Mouse (Mus musculus): ENCODE measurements around the gene Tnk1. TPM values are rescaled to one million over a fixed set of nuclear protein-coding genes. Genes with fewer than 3 reads are reported as not detected.

Tnk1 gene
- polyA plus RNA-seq, 1 experiment from 2014 or later: 0.15 TPM

- ATAC-seq (ENCODE audit: insufficient number of reproducible peaks, insufficient read depth, low FRiP score, low read depth): no peak
Measured at GRCm38 (mm10) chr11:69806378-69806777, 52.2 kb downstream of the Tnk1 start.

GRCm38 (mm10) chr11:69804972-69805909 lies 53.3 kb downstream of the Tnk1 start, which contains the start of gene Tmem102:
Gene Tmem102 (minus strand): TSS chr11:69805624.
- peaks cover 18% of the 10 kb centered on the region; the same call in 1 of the 2 replicates for H3K27me3 ChIP-seq (ENCODE audit: control insufficient read depth, insufficient read depth, low read length)

More at GRCm38 (mm10) chr11:69806378-69806777, 52.2 kb downstream of the Tnk1 start:
- Histone ChIP-seq H3K9ac (ENCODE audit: low read length) (no peak overlapping the region), H3K27me3 (ENCODE audit: control insufficient read depth, insufficient read depth, low read length) (peaks cover 18% of the 10 kb centered on the region; the same call in 1 of the 2 replicates), H3K36me3 (ENCODE audit: control insufficient read depth, insufficient read depth, low read length) (no peaks in the 10 kb centered on the region), H3K4me2 (ENCODE audit: low read length) (no peak overlapping the region), H3K4me1 (ENCODE audit: control insufficient read depth in 2 of 2, insufficient read depth in 2 of 2, low read length in 2 of 2) (peaks cover 15 to 27% of the 10 kb centered on the region in 2 experiments), H3K4me3 (ENCODE audit: control insufficient read depth in 1 of 2, insufficient read depth in 1 of 2, low read depth in 1 of 2, low read length in 2 of 2) (no peak overlapping the region), H3K9me3 (ENCODE audit: control insufficient read depth, low read length) (peaks cover 5% of the 10 kb centered on the region; the same call in 1 of the 2 replicates), H3K27ac (replicated peaks in 1 of 2; ENCODE audit: control insufficient read depth in 1 of 2, insufficient read depth in 1 of 2, low read depth in 2 of 2, low read length in 2 of 2) (no peak overlapping the region)
- WGBS: 80% methylated on average over 4 of the region's 4 CpGs

GRCm38 (mm10) chr11:69804652-69804940 lies 53.9 kb downstream of the Tnk1 start:
- H3K27me3 ChIP-seq (ENCODE audit: control insufficient read depth, insufficient read depth, low read length): peaks cover 18% of the 10 kb centered on the region; the same call in 1 of the 2 replicates

More at GRCm38 (mm10) chr11:69804972-69805909, 53.3 kb downstream of the Tnk1 start, which contains the start of gene Tmem102:
- H3K36me3 ChIP-seq (ENCODE audit: control insufficient read depth, insufficient read depth, low read length): no peaks in the 10 kb centered on the region
- H3K4me1 ChIP-seq (ENCODE audit: control insufficient read depth in 2 of 2, insufficient read depth in 2 of 2, low read length in 2 of 2): peaks cover 17 to 38% of the 10 kb centered on the region in 2 experiments
- no peak for ATAC-seq (ENCODE audit: insufficient number of reproducible peaks, insufficient read depth, low FRiP score, low read depth)
- 14% methylated on average over 29 of the region's 29 CpGs for WGBS
- H3K4me3 ChIP-seq (ENCODE audit: control insufficient read depth in 1 of 2, insufficient read depth in 1 of 2, low read depth in 1 of 2, low read length in 2 of 2): peak within 1 kb of the TSS; percentile 9 to 46; a peak in 3 of 4 replicates
- peak within 1 kb of the TSS; percentile 95 for H3K4me2 ChIP-seq (ENCODE audit: low read length)
- peak within 1 kb of the TSS; percentile 69 for H3K9ac ChIP-seq (ENCODE audit: low read length)
- H3K9me3 ChIP-seq (ENCODE audit: control insufficient read depth, low read length): peaks cover 5% of the 10 kb centered on the region; the same call in 1 of the 2 replicates
- H3K27ac ChIP-seq (replicated peaks in 1 of 2; ENCODE audit: control insufficient read depth in 1 of 2, insufficient read depth in 1 of 2, low read depth in 2 of 2, low read length in 2 of 2): no peak within 1 kb of the TSS

GRCm38 (mm10) chr11:69803786-69804651 lies 54.5 kb downstream of the Tnk1 start:
- peaks cover 25 to 51% of the 10 kb centered on the region in 2 experiments for H3K4me1 ChIP-seq (ENCODE audit: control insufficient read depth in 2 of 2, insufficient read depth in 2 of 2, low read length in 2 of 2)
- peaks cover 5% of the 10 kb centered on the region; the same call in 1 of the 2 replicates for H3K9me3 ChIP-seq (ENCODE audit: control insufficient read depth, low read length)
- H3K27me3 ChIP-seq (ENCODE audit: control insufficient read depth, insufficient read depth, low read length): peaks cover 18% of the 10 kb centered on the region; the same call in 1 of the 2 replicates
- H3K36me3 ChIP-seq (ENCODE audit: control insufficient read depth, insufficient read depth, low read length): no peaks in the 10 kb centered on the region
- peak overlapping the region; percentile 46 to 65 for H3K4me3 ChIP-seq (ENCODE audit: control insufficient read depth in 1 of 2, insufficient read depth in 1 of 2, low read depth in 1 of 2, low read length in 2 of 2)
- peak overlapping the region; percentile 95 for H3K4me2 ChIP-seq (ENCODE audit: low read length)
- H3K27ac ChIP-seq (replicated peaks in 1 of 2; ENCODE audit: control insufficient read depth in 1 of 2, insufficient read depth in 1 of 2, low read depth in 2 of 2, low read length in 2 of 2): no peak overlapping the region
- 2% methylated on average over 60 of the region's 60 CpGs for WGBS
- peak overlapping the region; percentile 69 for H3K9ac ChIP-seq (ENCODE audit: low read length)
- ATAC-seq (ENCODE audit: insufficient number of reproducible peaks, insufficient read depth, low FRiP score, low read depth): peak; percentile 36; the same call in 1 of the 2 replicates

More at GRCm38 (mm10) chr11:69804652-69804940, 53.9 kb downstream of the Tnk1 start:
- no peak for ATAC-seq (ENCODE audit: insufficient number of reproducible peaks, insufficient read depth, low FRiP score, low read depth)
- Histone ChIP-seq H3K9me3 (ENCODE audit: control insufficient read depth, low read length) (peaks cover 5% of the 10 kb centered on the region; the same call in 1 of the 2 replicates), H3K4me2 (ENCODE audit: low read length) (peak overlapping the region; percentile 95), H3K9ac (ENCODE audit: low read length) (peak overlapping the region; percentile 69; the same call in 1 of the 2 replicates), H3K36me3 (ENCODE audit: control insufficient read depth, insufficient read depth, low read length) (no peaks in the 10 kb centered on the region), H3K4me3 (ENCODE audit: control insufficient read depth in 1 of 2, insufficient read depth in 1 of 2, low read depth in 1 of 2, low read length in 2 of 2) (peak overlapping the region in 1 of 2 experiments; percentile 46; a peak in 2 of 4 replicates), H3K27ac (replicated peaks in 1 of 2; ENCODE audit: control insufficient read depth in 1 of 2, insufficient read depth in 1 of 2, low read depth in 2 of 2, low read length in 2 of 2) (no peak overlapping the region), H3K4me1 (ENCODE audit: control insufficient read depth in 2 of 2, insufficient read depth in 2 of 2, low read length in 2 of 2) (peaks cover 20 to 45% of the 10 kb centered on the region in 2 experiments)
- WGBS: 10% methylated on average over 12 of the region's 12 CpGs

- H3K27me3 ChIP-seq (ENCODE audit: control insufficient read depth, insufficient read depth, low read length): peaks cover 18% of the 10 kb centered on the region; the same call in 1 of the 2 replicates
- H3K4me3 ChIP-seq (ENCODE audit: control insufficient read depth in 1 of 2, insufficient read depth in 1 of 2, low read depth in 1 of 2, low read length in 2 of 2): peak overlapping the region; percentile 46 to 65
- no peaks in the 10 kb centered on the region for H3K36me3 ChIP-seq (ENCODE audit: control insufficient read depth, insufficient read depth, low read length)
- H3K9me3 ChIP-seq (ENCODE audit: control insufficient read depth, low read length): peaks cover 5% of the 10 kb centered on the region; the same call in 1 of the 2 replicates
- no peak for ATAC-seq (ENCODE audit: insufficient number of reproducible peaks, insufficient read depth, low FRiP score, low read depth)
- peak overlapping the region; percentile 69 for H3K9ac ChIP-seq (ENCODE audit: low read length)
- peak overlapping the region; percentile 95 for H3K4me2 ChIP-seq (ENCODE audit: low read length)
- H3K4me1 ChIP-seq (ENCODE audit: control insufficient read depth in 2 of 2, insufficient read depth in 2 of 2, low read length in 2 of 2): peaks cover 25 to 52% of the 10 kb centered on the region in 2 experiments
- WGBS: 3% methylated on average over 12 of the region's 12 CpGs
- no peak overlapping the region for H3K27ac ChIP-seq (replicated peaks in 1 of 2; ENCODE audit: control insufficient read depth in 1 of 2, insufficient read depth in 1 of 2, low read depth in 2 of 2, low read length in 2 of 2)
Measured at GRCm38 (mm10) chr11:69803328-69803727, 55.2 kb downstream of the Tnk1 start.

GRCm38 (mm10) chr11:69802648-69803105 lies 55.9 kb downstream of the Tnk1 start:
- Histone ChIP-seq H3K4me2 (ENCODE audit: low read length) (peak overlapping the region; percentile 95), H3K9me3 (ENCODE audit: control insufficient read depth, low read length) (peaks cover 5% of the 10 kb centered on the region; the same call in 1 of the 2 replicates), H3K4me3 (ENCODE audit: control insufficient read depth in 1 of 2, insufficient read depth in 1 of 2, low read depth in 1 of 2, low read length in 2 of 2) (peak overlapping the region; percentile 46 to 65), H3K4me1 (ENCODE audit: control insufficient read depth in 2 of 2, insufficient read depth in 2 of 2, low read length in 2 of 2) (peaks cover 25 to 52% of the 10 kb centered on the region in 2 experiments), H3K9ac (ENCODE audit: low read length) (peak overlapping the region; percentile 69), H3K27ac (replicated peaks in 1 of 2; ENCODE audit: control insufficient read depth in 1 of 2, insufficient read depth in 1 of 2, low read depth in 2 of 2, low read length in 2 of 2) (no peak overlapping the region), H3K36me3 (ENCODE audit: control insufficient read depth, insufficient read depth, low read length) (no peaks in the 10 kb centered on the region), H3K27me3 (ENCODE audit: control insufficient read depth, insufficient read depth, low read length) (peaks cover 21% of the 10 kb centered on the region; the same call in 1 of the 2 replicates)
- ATAC-seq (ENCODE audit: insufficient number of reproducible peaks, insufficient read depth, low FRiP score, low read depth): no peak
- 2% methylated on average over 32 of the region's 33 CpGs for WGBS

Data from heart, embryonic 14.5 days (tissue).